Mouse (Mus musculus): ENCODE data around the gene Zfp445. TPM values are rescaled to one million over a fixed set of nuclear protein-coding genes. Genes with fewer than 3 reads are reported as not detected.
"Not testable (repeated sequence)": the region's sequence is repeated elsewhere in the genome, so short reads cannot be mapped to it uniquely, and the experiment has no call there.

The Zfp445 gene
- polyA plus RNA-seq, 1 experiment from 2014 or later = 66.5 TPM

GRCm38 (mm10) chr9:122860752-122861151, 5.1 kb downstream of the Zfp445 start:
- Histone ChIP-seq H3K27ac (no peak overlapping the region), H3K4me1 (peaks cover 10% of the 10 kb centered on the region), H3K27me3 (no peaks in the 10 kb centered on the region), H3K4me3 (no peak overlapping the region), H3K36me3 (peaks cover 68% of the 10 kb centered on the region), H3K4me2 (no peak overlapping the region), H3K9me3 (no peaks in the 10 kb centered on the region), H3K9ac (no peak overlapping the region)
- ATAC-seq (ENCODE audit: insufficient number of reproducible peaks, low FRiP score, low TSS enrichment, low read depth) = no peak

- Histone ChIP-seq H3K4me3 (no peak overlapping the region), H3K9ac (no peak overlapping the region), H3K27ac (no peak overlapping the region), H3K27me3 (no peaks in the 10 kb centered on the region), H3K4me1 (no peaks in the 10 kb centered on the region), H3K36me3 (peaks cover 93% of the 10 kb centered on the region), H3K9me3 (no peaks in the 10 kb centered on the region), H3K4me2 (no peak overlapping the region)
- no peak for ATAC-seq (ENCODE audit: insufficient number of reproducible peaks, low FRiP score, low TSS enrichment, low read depth)
- 92% methylated on average over 3 of the region's 3 CpGs for WGBS
These were observed 9.1 kb downstream of the Zfp445 start for GRCm38 (mm10) chr9:122856716-122857115.

- Histone ChIP-seq H3K4me1 (no peaks in the 10 kb centered on the region), H3K36me3 (peaks cover 93% of the 10 kb centered on the region), H3K9me3 (no peaks in the 10 kb centered on the region), H3K9ac (no peak overlapping the region), H3K27me3 (no peaks in the 10 kb centered on the region), H3K4me2 (no peak overlapping the region), H3K27ac (no peak overlapping the region), H3K4me3 (no peak overlapping the region)
- 95% methylated on average over 4 of the region's 4 CpGs for WGBS
- no peak for ATAC-seq (ENCODE audit: insufficient number of reproducible peaks, low FRiP score, low TSS enrichment, low read depth)
These were observed 10.2 kb downstream of the Zfp445 start for GRCm38 (mm10) chr9:122855617-122856016.

GRCm38 (mm10) chr9:122855141-122855540, 10.7 kb downstream of the Zfp445 start:
- 80% methylated on average over 2 of the region's 7 CpGs for WGBS
- H3K27ac ChIP-seq; H3K4me3 ChIP-seq; H3K4me1 ChIP-seq; ATAC-seq (ENCODE audit: insufficient number of reproducible peaks, low FRiP score, low TSS enrichment, low read depth); H3K9me3 ChIP-seq; H3K27me3 ChIP-seq; H3K9ac ChIP-seq; H3K4me2 ChIP-seq: not testable (repeated sequence)
- peaks cover 93% of the 10 kb centered on the region for H3K36me3 ChIP-seq

- no peaks in the 10 kb centered on the region for H3K27me3 ChIP-seq
- ATAC-seq (ENCODE audit: insufficient number of reproducible peaks, low FRiP score, low TSS enrichment, low read depth) = no peak
- H3K4me1 ChIP-seq = no peaks in the 10 kb centered on the region
- peaks cover 93% of the 10 kb centered on the region for H3K36me3 ChIP-seq
- H3K4me2 ChIP-seq = no peak overlapping the region
- no peak overlapping the region for H3K9ac ChIP-seq
- no peak overlapping the region for H3K27ac ChIP-seq
- H3K9me3 ChIP-seq = no peaks in the 10 kb centered on the region
- 94% methylated on average over 7 of the region's 7 CpGs for WGBS
- H3K4me3 ChIP-seq = no peak overlapping the region
These were observed 11.3 kb downstream of the Zfp445 start for GRCm38 (mm10) chr9:122854526-122854925.

- peaks cover 42% of the 10 kb centered on the region for H3K36me3 ChIP-seq
- not testable (repeated sequence) for H3K27me3 ChIP-seq; ATAC-seq (ENCODE audit: insufficient number of reproducible peaks, low FRiP score, low TSS enrichment, low read depth); H3K9me3 ChIP-seq; H3K27ac ChIP-seq; H3K4me2 ChIP-seq; H3K9ac ChIP-seq; H3K4me3 ChIP-seq
- WGBS = 82% methylated on average over 8 of the region's 8 CpGs
- peaks cover 10% of the 10 kb centered on the region for H3K4me1 ChIP-seq
These were observed 17.9 kb downstream of the Zfp445 start for GRCm38 (mm10) chr9:122847811-122848311.

- peaks cover 10% of the 10 kb centered on the region for H3K4me1 ChIP-seq
- no peak for ATAC-seq (ENCODE audit: insufficient number of reproducible peaks, low FRiP score, low TSS enrichment, low read depth)
- no peak overlapping the region for H3K4me2 ChIP-seq
These were observed 19.6 kb downstream of the Zfp445 start for GRCm38 (mm10) chr9:122846156-122846555.

GRCm38 (mm10) chr9:122845621-122846020, 20.2 kb downstream of the Zfp445 start:
- H3K9ac ChIP-seq = no peak overlapping the region
- 84% methylated on average over 3 of the region's 3 CpGs for WGBS
- peaks cover 20% of the 10 kb centered on the region for H3K36me3 ChIP-seq
- H3K4me3 ChIP-seq = no peak overlapping the region
- no peak overlapping the region for H3K4me2 ChIP-seq
- no peak for ATAC-seq (ENCODE audit: insufficient number of reproducible peaks, low FRiP score, low TSS enrichment, low read depth)
- no peak overlapping the region for H3K27ac ChIP-seq
- H3K4me1 ChIP-seq = peaks cover 10% of the 10 kb centered on the region
- H3K27me3 ChIP-seq = no peaks in the 10 kb centered on the region
- no peaks in the 10 kb centered on the region for H3K9me3 ChIP-seq

More at GRCm38 (mm10) chr9:122846156-122846555, 19.6 kb downstream of the Zfp445 start:
- no peaks in the 10 kb centered on the region for H3K9me3 ChIP-seq
- peaks cover 25% of the 10 kb centered on the region for H3K36me3 ChIP-seq
- H3K27ac ChIP-seq = no peak overlapping the region
- no peak overlapping the region for H3K4me3 ChIP-seq
- no peaks in the 10 kb centered on the region for H3K27me3 ChIP-seq
- no peak overlapping the region for H3K9ac ChIP-seq

GRCm38 (mm10) chr9:122843760-122844159, 22.0 kb downstream of the Zfp445 start, which contains the start of gene Gm35549:
Gm35549 (minus strand) TSS chr9:122844035.
- Histone ChIP-seq H3K27ac (no peak within 1 kb of the TSS), H3K9ac (no peak within 1 kb of the TSS), H3K4me2 (no peak within 1 kb of the TSS), H3K36me3 (0 out of 2 replicates have a peak, but pooled peaks cover 3% of the 10 kb centered on the region), H3K4me1 (peaks cover 10% of the 10 kb centered on the region), H3K9me3 (no peaks in the 10 kb centered on the region), H3K27me3 (no peaks in the 10 kb centered on the region), H3K4me3 (no peak within 1 kb of the TSS)
- WGBS = 59% methylated on average over 3 of the region's 3 CpGs
- no peak for ATAC-seq (ENCODE audit: insufficient number of reproducible peaks, low FRiP score, low TSS enrichment, low read depth)

- no peak overlapping the region for H3K9ac ChIP-seq
- peak overlapping the region; percentile 5; the same call in 1 of the 2 replicates for H3K4me3 ChIP-seq
- no peak for ATAC-seq (ENCODE audit: insufficient number of reproducible peaks, low FRiP score, low TSS enrichment, low read depth)
These were observed 28.1 kb downstream of the Zfp445 start for GRCm38 (mm10) chr9:122837680-122838079.

GRCm38 (mm10) chr9:122837216-122837615, 28.6 kb downstream of the Zfp445 start:
- H3K36me3 ChIP-seq = peaks cover 16% of the 10 kb centered on the region; the same call in 1 of the 2 replicates
- WGBS = 68% methylated on average over 4 of the region's 4 CpGs
- H3K9me3 ChIP-seq = no peaks in the 10 kb centered on the region
- no peak overlapping the region for H3K9ac ChIP-seq
- H3K27me3 ChIP-seq = no peaks in the 10 kb centered on the region
- H3K4me1 ChIP-seq = peaks cover 22% of the 10 kb centered on the region
- H3K4me2 ChIP-seq = no peak overlapping the region
- H3K4me3 ChIP-seq = no peak overlapping the region
- H3K27ac ChIP-seq = peak overlapping the region; percentile 80
- ATAC-seq (ENCODE audit: insufficient number of reproducible peaks, low FRiP score, low TSS enrichment, low read depth) = no peak

More at GRCm38 (mm10) chr9:122837680-122838079, 28.1 kb downstream of the Zfp445 start:
- H3K4me1 ChIP-seq = peaks cover 22% of the 10 kb centered on the region
- WGBS = 20% methylated on average over 16 of the region's 16 CpGs
- peaks cover 16% of the 10 kb centered on the region; the same call in 1 of the 2 replicates for H3K36me3 ChIP-seq
- no peaks in the 10 kb centered on the region for H3K9me3 ChIP-seq
- peak overlapping the region; percentile 24; the same call in 1 of the 2 replicates for H3K4me2 ChIP-seq
- no peaks in the 10 kb centered on the region for H3K27me3 ChIP-seq
- peak overlapping the region; percentile 80 for H3K27ac ChIP-seq

- peak overlapping the region; percentile 80 for H3K27ac ChIP-seq
- WGBS = 9% methylated on average over 6 of the region's 6 CpGs
These were observed 29.0 kb downstream of the Zfp445 start for GRCm38 (mm10) chr9:122836790-122837189.

More at GRCm38 (mm10) chr9:122836790-122837189, 29.0 kb downstream of the Zfp445 start:
- Histone ChIP-seq H3K4me3 (no peak overlapping the region), H3K4me2 (no peak overlapping the region), H3K4me1 (peaks cover 22% of the 10 kb centered on the region), H3K27me3 (no peaks in the 10 kb centered on the region), H3K9ac (no peak overlapping the region), H3K36me3 (peaks cover 16% of the 10 kb centered on the region; the same call in 1 of the 2 replicates), H3K9me3 (no peaks in the 10 kb centered on the region)
- peak; percentile 82 for ATAC-seq (ENCODE audit: insufficient number of reproducible peaks, low FRiP score, low TSS enrichment, low read depth)

Measured in limb, embryonic 15.5 days (tissue).